Mouse (Mus musculus) small intestine, adult 2 months (tissue): ENCODE data around the gene Stk32c.

Experiments used
- CTCF ChIP-seq: fragments of 200-500 bp; IDR thresholded peaks from 2 replicates; pipeline ENCODE4 v1.5.1; 2012; ENCODE audit warnings: low read depth, mild to moderate bottlenecking, control low read depth, inconsistent platforms, low read length, moderate library complexity, mixed read lengths; ENCODE audit not compliant: insufficient replicate concordance, insufficient read length; ENCODE audit errors: extremely low read depth
- POLR2A ChIP-seq: fragments of 200-500 bp; IDR thresholded peaks from 2 replicates; pipeline ENCODE4 v1.6.1; 2012; ENCODE audit warnings: low read depth, mild to moderate bottlenecking, control low read depth, inconsistent platforms, low read length, moderate library complexity

GRCm38 (mm10) chr7:139128994-139129393 is 84.1 kb downstream of the Stk32c start:
- no peak for TF ChIP-seq CTCF
- TF ChIP-seq POLR2A, result no peak
